8 mouse cellular contexts compared by ENCODE assay signal in the genomic region with DNA sequence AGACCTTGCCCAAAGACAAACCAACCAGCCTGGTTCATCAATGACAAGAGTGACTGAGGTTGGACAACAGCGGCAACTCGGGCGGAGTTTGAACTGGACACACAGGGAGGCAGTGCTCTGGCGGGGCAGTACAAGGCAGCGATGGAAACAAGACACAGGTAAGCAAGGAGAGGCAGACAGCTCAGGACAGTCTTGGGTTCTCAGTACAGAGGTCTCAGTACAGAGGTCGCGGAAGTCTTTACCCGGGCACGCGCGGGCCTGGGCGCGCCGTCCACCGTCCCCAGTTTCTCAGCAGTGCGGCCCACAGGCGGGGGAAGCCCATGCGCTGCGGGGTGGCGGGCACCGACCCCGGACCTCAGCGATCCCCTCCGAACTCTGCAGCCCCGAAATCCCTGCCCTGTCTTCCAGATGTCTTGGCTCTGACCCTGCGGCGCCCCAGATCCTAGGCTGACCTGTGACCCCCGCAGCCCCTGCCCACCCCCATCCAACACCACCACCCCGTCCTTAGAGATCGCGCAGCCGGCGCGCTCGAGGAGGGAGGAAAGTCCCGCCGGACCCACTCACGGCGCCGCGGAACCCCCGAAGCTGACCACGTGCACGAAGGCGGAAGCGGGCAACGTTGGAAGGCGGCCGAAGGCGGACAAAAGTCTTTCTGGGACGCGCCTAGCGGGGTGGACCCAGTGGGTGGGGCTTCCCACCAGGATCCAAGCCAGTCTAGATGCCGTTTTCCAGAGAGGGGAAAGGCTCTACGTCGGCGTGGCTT. TPM values are rescaled to one million over a fixed set of nuclear protein-coding genes. Genes with fewer than 3 reads are reported as not detected.
A peak's percentile ranks its signal among the peaks of the same experiment; 100 is the strongest.
DNase-seq lines count a peak whose midpoint lies in the region; ATAC-seq lines count a peak whose summit lies in the region.

A gene (minus strand): TSS at position 662 of the 763 bp plus-strand sequence.

- peak within 1 kb of the TSS; percentile 88 for H3K4me2 ChIP-seq in forebrain, embryonic 11.5 days (ENCODE audit: low read depth, low read length, severe bottlenecking)
- peak within 1 kb of the TSS; percentile 65 for H3K4me2 ChIP-seq in heart, embryonic 16.5 days (ENCODE audit: low read depth, low read length)
- H3K4me2 ChIP-seq in liver, embryonic 15.5 days, result peak within 1 kb of the TSS; percentile 100
- H3K4me2 ChIP-seq in neural tube, embryonic 12.5 days (replicated peaks), result peak within 1 kb of the TSS; percentile 99

- no peak within 1 kb of the TSS for H3K27ac ChIP-seq in forebrain, embryonic 11.5 days (ENCODE audit: low read depth, low read length)
- peak within 1 kb of the TSS; percentile 9; the same call in 1 of the 2 replicates for H3K27ac ChIP-seq in heart, embryonic 16.5 days (ENCODE audit: low read length)
- H3K27ac ChIP-seq in liver, embryonic 15.5 days (replicated peaks), result peak within 1 kb of the TSS; percentile 89
- no peak within 1 kb of the TSS for H3K27ac ChIP-seq in neural tube, embryonic 12.5 days

- peaks cover 2% of the 10 kb centered on the region; the same call in 1 of the 2 replicates for H3K36me3 ChIP-seq in forebrain, embryonic 11.5 days (ENCODE audit: control insufficient read depth, insufficient read depth, low read length)
- peaks cover 5% of the 10 kb centered on the region for H3K36me3 ChIP-seq in heart, embryonic 16.5 days (ENCODE audit: control insufficient read depth, insufficient read depth)
- peaks cover 48% of the 10 kb centered on the region for H3K36me3 ChIP-seq in liver, embryonic 15.5 days (replicated peaks)
- H3K36me3 ChIP-seq in neural tube, embryonic 12.5 days, result peaks cover 36% of the 10 kb centered on the region

- DNase-seq in CD8-positive naive resting alpha-beta T cell, adult 2 months (ENCODE audit: low read depth in 2 of 2, low spot score in 2 of 2), result peak; percentile 62 to 69
- peak; percentile 81 for DNase-seq in c-Kit-positive CD71-negative TER-119-negative erythroid progenitor cells, embryonic 14.5 days (ENCODE audit: low read depth)
- peak; percentile 91 for DNase-seq in forebrain, embryonic 11.5 days (ENCODE audit: low spot score)
- peak; percentile 95 to 98 for DNase-seq in kidney, postnatal 36 days
- peak; percentile 84 for DNase-seq in telencephalon, adult 2 months (ENCODE audit: low read depth, low spot score)

- ATAC-seq in forebrain, embryonic 11.5 days (replicated peaks; ENCODE audit: low FRiP score), result peak; percentile 82
- ATAC-seq in heart, embryonic 16.5 days (replicated peaks; ENCODE audit: extremely low read depth, insufficient read depth, low FRiP score), result peak; percentile 92
- peak; percentile 75 for ATAC-seq in liver, embryonic 15.5 days (ENCODE audit: insufficient read depth)
- peak; percentile 91 for ATAC-seq in neural tube, embryonic 12.5 days (ENCODE audit: low FRiP score, low read depth)

- peaks cover 6% of the 10 kb centered on the region for H3K4me1 ChIP-seq in forebrain, embryonic 11.5 days (replicated peaks; ENCODE audit: control insufficient read depth, insufficient read depth, low read length)
- H3K4me1 ChIP-seq in heart, embryonic 16.5 days (ENCODE audit: control insufficient read depth, insufficient read depth, low read length), result peaks cover 13% of the 10 kb centered on the region
- H3K4me1 ChIP-seq in liver, embryonic 15.5 days (replicated peaks), result peaks cover 65% of the 10 kb centered on the region
- H3K4me1 ChIP-seq in neural tube, embryonic 12.5 days, result peaks cover 11% of the 10 kb centered on the region

- H3K4me3 ChIP-seq in forebrain, embryonic 11.5 days (ENCODE audit: low read depth, low read length), result peak within 1 kb of the TSS; percentile 72
- H3K4me3 ChIP-seq in heart, embryonic 16.5 days (ENCODE audit: low read length), result peak within 1 kb of the TSS; percentile 75
- H3K4me3 ChIP-seq in liver, embryonic 15.5 days (replicated peaks), result peak within 1 kb of the TSS; percentile 76
- peak within 1 kb of the TSS; percentile 68 for H3K4me3 ChIP-seq in neural tube, embryonic 12.5 days

- peak within 1 kb of the TSS; percentile 82 for H3K9ac ChIP-seq in forebrain, embryonic 11.5 days (ENCODE audit: low read length)
- peak within 1 kb of the TSS; percentile 84 for H3K9ac ChIP-seq in heart, embryonic 16.5 days (ENCODE audit: low read length)
- peak within 1 kb of the TSS; percentile 76 for H3K9ac ChIP-seq in liver, embryonic 15.5 days
- peak within 1 kb of the TSS; percentile 84 for H3K9ac ChIP-seq in neural tube, embryonic 12.5 days

- under 1% methylated on average over 55 of the region's 57 CpGs for WGBS in forebrain, embryonic 11.5 days
- WGBS in heart, embryonic 16.5 days, result under 1% methylated on average over 57 of the region's 57 CpGs
- WGBS in liver, embryonic 15.5 days (ENCODE audit: insufficient replicate concordance), result 1% methylated on average over 57 of the region's 57 CpGs
- WGBS in neural tube, embryonic 12.5 days, result under 1% methylated on average over 57 of the region's 57 CpGs

- H3K9me3 ChIP-seq in forebrain, embryonic 11.5 days (ENCODE audit: control insufficient read depth, low read length), result no peaks in the 10 kb centered on the region
- no peaks in the 10 kb centered on the region for H3K9me3 ChIP-seq in heart, embryonic 16.5 days (replicated peaks; ENCODE audit: control insufficient read depth, low read length)
- no peaks in the 10 kb centered on the region for H3K9me3 ChIP-seq in liver, embryonic 15.5 days (replicated peaks)
- H3K9me3 ChIP-seq in neural tube, embryonic 12.5 days, result no peaks in the 10 kb centered on the region

- no peaks in the 10 kb centered on the region for H3K27me3 ChIP-seq in forebrain, embryonic 11.5 days (ENCODE audit: control insufficient read depth, insufficient read depth, low read length)
- no peaks in the 10 kb centered on the region for H3K27me3 ChIP-seq in heart, embryonic 16.5 days (ENCODE audit: control insufficient read depth, insufficient read depth, low read length)
- no peaks in the 10 kb centered on the region for H3K27me3 ChIP-seq in liver, embryonic 15.5 days
- H3K27me3 ChIP-seq in neural tube, embryonic 12.5 days (replicated peaks), result no peaks in the 10 kb centered on the region

RNA-seq across cellular contexts. Expression of the gene that starts here (rescaled TPM):
- polyA plus RNA-seq in forebrain, embryonic 11.5 days (2014; fragmentation: Nextera tagmentation; extraction: Ambion mirVana), result 23.2 and 23.5 TPM in 2 replicates
- polyA plus RNA-seq in heart, embryonic 16.5 days (2015; fragmentation: Nextera tagmentation; extraction: Ambion mirVana), result 31.3 and 33.9 TPM in 2 replicates
- polyA plus RNA-seq in liver, embryonic 15.5 days (2015; fragmentation: Nextera tagmentation; extraction: Ambion mirVana), result 28.9 and 33.2 TPM in 2 replicates
- polyA plus RNA-seq in neural tube, embryonic 12.5 days (2016; fragmentation: Nextera tagmentation; extraction: Ambion mirVana), result 25.0 and 26.5 TPM in 2 replicates

Comparison
In these comparisons a context has a peak if more than half of its experiments do, and no peak if none do; other contexts are left out.
1. H3K27ac ChIP-seq: peak in heart, embryonic 16.5 days (single experiment) and liver, embryonic 15.5 days (single experiment); none in forebrain, embryonic 11.5 days (single experiment) and neural tube, embryonic 12.5 days (single experiment).
2. Peak in every context shown above with its lines, with median percentiles within 50 percentile points of each other: DNase-seq, ATAC-seq, H3K4me2 ChIP-seq, H3K4me3 ChIP-seq and H3K9ac ChIP-seq.